Mouse (Mus musculus): ENCODE results near the gene Slc24a3. TPM values are rescaled to one million over a fixed set of nuclear protein-coding genes. Genes with fewer than 3 reads are reported as not detected.
A peak's percentile ranks its signal among the peaks of the same experiment; 100 is the strongest.

Gene Slc24a3
- polyA plus RNA-seq, 1 experiment from 2014 or later = 3.8 TPM

DNA sequence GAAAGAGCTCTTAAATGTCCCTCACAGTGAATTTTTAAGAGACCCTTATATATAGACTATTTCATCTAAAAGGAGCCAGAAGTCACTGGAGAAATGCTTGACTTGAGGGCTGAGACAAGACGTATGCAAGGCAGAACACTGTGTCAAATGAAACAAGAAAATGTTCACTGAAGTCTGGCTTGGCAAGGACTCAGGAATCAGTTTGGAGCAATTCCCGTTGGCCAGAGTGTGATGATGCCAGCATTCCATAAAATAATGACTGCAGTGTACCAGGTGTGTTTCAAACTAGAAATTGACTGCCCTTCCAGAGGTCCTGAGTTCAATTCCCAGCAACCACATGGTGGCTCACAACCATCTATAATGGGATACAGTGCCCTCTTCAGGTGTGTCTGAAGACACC, 196.1 kb downstream of the Slc24a3 start:
- WGBS = 63% methylated on average over 2 of the region's 2 CpGs
- no peaks in the 10 kb centered on the region for H3K36me3 ChIP-seq (ENCODE audit: control insufficient read depth, insufficient read depth, low read length)

DNA sequence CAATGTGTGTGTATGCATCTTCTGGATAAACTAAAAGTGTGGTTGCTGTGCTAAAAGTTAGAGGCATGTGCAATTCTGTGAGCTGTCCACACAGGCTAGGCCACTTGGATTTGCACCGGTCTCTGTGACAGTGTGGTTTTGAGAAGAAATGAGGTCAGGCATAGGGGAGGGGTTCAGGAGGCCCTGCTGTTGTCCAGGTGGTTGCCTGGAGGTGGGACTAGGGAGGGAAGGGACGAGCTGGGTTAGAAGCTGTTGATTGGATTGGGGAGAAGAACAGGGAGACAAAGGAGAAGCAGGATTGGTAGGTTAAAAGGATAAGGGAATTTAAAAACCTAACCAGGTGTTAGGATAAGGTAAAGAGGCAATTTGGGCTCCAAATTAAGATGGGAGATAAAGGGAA, 201.1 kb downstream of the Slc24a3 start:
- no peaks in the 10 kb centered on the region for H3K9me3 ChIP-seq (ENCODE audit: control insufficient read depth, low read length)
- H3K27ac ChIP-seq (replicated peaks in 1 of 2; ENCODE audit: control insufficient read depth in 1 of 2, insufficient read depth in 1 of 2, low read depth in 2 of 2, low read length in 2 of 2) = no peak overlapping the region
- no peaks in the 10 kb centered on the region for H3K4me1 ChIP-seq (ENCODE audit: control insufficient read depth in 2 of 2, insufficient read depth in 2 of 2, low read length in 2 of 2)
- H3K9ac ChIP-seq (ENCODE audit: low read length) = no peak overlapping the region
- no peaks in the 10 kb centered on the region for H3K36me3 ChIP-seq (ENCODE audit: control insufficient read depth, insufficient read depth, low read length)
- H3K4me3 ChIP-seq (ENCODE audit: control insufficient read depth in 1 of 2, insufficient read depth in 1 of 2, low read depth in 1 of 2, low read length in 2 of 2) = no peak overlapping the region
- WGBS = 54% methylated on average over 2 of the region's 2 CpGs
- no peak overlapping the region for H3K4me2 ChIP-seq (ENCODE audit: low read length)
- H3K27me3 ChIP-seq (ENCODE audit: control insufficient read depth, insufficient read depth, low read length) = no peaks in the 10 kb centered on the region
- no peak for ATAC-seq (ENCODE audit: insufficient number of reproducible peaks, insufficient read depth, low FRiP score, low read depth)

More for the DNA sequence above, 196.1 kb downstream of the Slc24a3 start:
- no peak overlapping the region for H3K9ac ChIP-seq (ENCODE audit: low read length)
- no peaks in the 10 kb centered on the region for H3K4me1 ChIP-seq (ENCODE audit: control insufficient read depth in 2 of 2, insufficient read depth in 2 of 2, low read length in 2 of 2)
- H3K4me3 ChIP-seq (ENCODE audit: control insufficient read depth in 1 of 2, insufficient read depth in 1 of 2, low read depth in 1 of 2, low read length in 2 of 2) = no peak overlapping the region
- H3K9me3 ChIP-seq (ENCODE audit: control insufficient read depth, low read length) = no peaks in the 10 kb centered on the region
- no peak overlapping the region for H3K4me2 ChIP-seq (ENCODE audit: low read length)
- no peaks in the 10 kb centered on the region for H3K27me3 ChIP-seq (ENCODE audit: control insufficient read depth, insufficient read depth, low read length)
- H3K27ac ChIP-seq (replicated peaks in 1 of 2; ENCODE audit: control insufficient read depth in 1 of 2, insufficient read depth in 1 of 2, low read depth in 2 of 2, low read length in 2 of 2) = no peak overlapping the region
- ATAC-seq (ENCODE audit: insufficient number of reproducible peaks, insufficient read depth, low FRiP score, low read depth) = no peak

GRCm38 (mm10) chr2:145370795-145371194, 203.2 kb downstream of the Slc24a3 start:
- Histone ChIP-seq H3K4me1 (ENCODE audit: control insufficient read depth in 2 of 2, insufficient read depth in 2 of 2, low read length in 2 of 2) (no peaks in the 10 kb centered on the region), H3K36me3 (ENCODE audit: control insufficient read depth, insufficient read depth, low read length) (no peaks in the 10 kb centered on the region), H3K9me3 (ENCODE audit: control insufficient read depth, low read length) (no peaks in the 10 kb centered on the region), H3K4me3 (ENCODE audit: control insufficient read depth in 1 of 2, insufficient read depth in 1 of 2, low read depth in 1 of 2, low read length in 2 of 2) (no peak overlapping the region), H3K9ac (ENCODE audit: low read length) (no peak overlapping the region), H3K27me3 (ENCODE audit: control insufficient read depth, insufficient read depth, low read length) (no peaks in the 10 kb centered on the region), H3K4me2 (ENCODE audit: low read length) (no peak overlapping the region), H3K27ac (replicated peaks in 1 of 2; ENCODE audit: control insufficient read depth in 1 of 2, insufficient read depth in 1 of 2, low read depth in 2 of 2, low read length in 2 of 2) (no peak overlapping the region)
- no peak for ATAC-seq (ENCODE audit: insufficient number of reproducible peaks, insufficient read depth, low FRiP score, low read depth)
- WGBS = 65% methylated on average over 4 of the region's 4 CpGs

DNA sequence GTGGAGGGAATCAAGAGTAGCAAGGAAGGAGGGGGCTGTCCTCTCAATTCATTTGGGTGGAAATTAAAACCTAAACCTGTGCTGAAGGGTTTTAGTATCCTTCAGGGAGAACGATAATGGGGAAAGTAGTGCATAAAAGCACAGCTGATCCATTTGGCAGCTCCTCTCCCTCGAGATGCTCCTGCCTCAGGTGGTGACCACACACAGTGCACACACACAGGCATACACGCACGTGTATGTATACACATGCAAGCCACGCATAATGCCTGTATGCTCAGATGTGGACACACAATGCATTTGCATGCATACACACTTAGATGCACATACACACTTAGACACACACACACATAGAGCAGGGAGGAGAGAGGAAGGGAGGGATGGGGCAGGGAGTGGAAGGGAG, 206.2 kb downstream of the Slc24a3 start:
- Histone ChIP-seq H3K9me3 (ENCODE audit: control insufficient read depth, low read length) (no peaks in the 10 kb centered on the region), H3K27me3 (ENCODE audit: control insufficient read depth, insufficient read depth, low read length) (no peaks in the 10 kb centered on the region), H3K4me2 (ENCODE audit: low read length) (no peak overlapping the region), H3K4me3 (ENCODE audit: control insufficient read depth in 1 of 2, insufficient read depth in 1 of 2, low read depth in 1 of 2, low read length in 2 of 2) (no peak overlapping the region), H3K4me1 (ENCODE audit: control insufficient read depth in 2 of 2, insufficient read depth in 2 of 2, low read length in 2 of 2) (no peaks in the 10 kb centered on the region), H3K27ac (replicated peaks in 1 of 2; ENCODE audit: control insufficient read depth in 1 of 2, insufficient read depth in 1 of 2, low read depth in 2 of 2, low read length in 2 of 2) (no peak overlapping the region), H3K9ac (ENCODE audit: low read length) (no peak overlapping the region), H3K36me3 (ENCODE audit: control insufficient read depth, insufficient read depth, low read length) (no peaks in the 10 kb centered on the region)
- no peak for ATAC-seq (ENCODE audit: insufficient number of reproducible peaks, insufficient read depth, low FRiP score, low read depth)
- 85% methylated on average over 5 of the region's 5 CpGs for WGBS

GRCm38 (mm10) chr2:145382908-145383770, 215.6 kb downstream of the Slc24a3 start:
- no peak for ATAC-seq (ENCODE audit: insufficient number of reproducible peaks, insufficient read depth, low FRiP score, low read depth)
- H3K4me3 ChIP-seq (ENCODE audit: control insufficient read depth in 1 of 2, insufficient read depth in 1 of 2, low read depth in 1 of 2, low read length in 2 of 2) = no peak overlapping the region

DNA sequence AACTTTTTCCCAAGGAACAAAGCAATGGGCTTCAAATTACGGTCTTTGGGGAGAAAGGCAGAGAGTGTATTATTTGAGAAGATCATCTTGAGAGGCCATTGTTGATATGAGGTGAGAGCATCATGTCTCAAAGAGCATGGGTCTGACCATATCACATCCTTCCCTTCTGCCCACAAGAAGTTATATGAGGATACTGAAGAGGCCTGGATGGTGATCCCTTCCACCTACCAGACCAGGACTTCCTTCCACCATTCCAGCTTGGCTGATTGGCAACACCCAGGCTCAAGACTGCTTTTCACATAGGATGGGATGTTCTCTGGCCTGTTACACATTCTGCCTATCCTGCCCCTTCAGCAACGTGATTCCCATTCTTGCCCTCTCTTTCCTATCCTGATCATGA, 216.7 kb downstream of the Slc24a3 start:
- H3K4me2 ChIP-seq (ENCODE audit: low read length) = no peak overlapping the region
- H3K27me3 ChIP-seq (ENCODE audit: control insufficient read depth, insufficient read depth, low read length) = no peaks in the 10 kb centered on the region
- H3K4me1 ChIP-seq (ENCODE audit: control insufficient read depth in 2 of 2, insufficient read depth in 2 of 2, low read length in 2 of 2) = peaks cover 6 to 27% of the 10 kb centered on the region in 2 experiments
- WGBS = 92% methylated on average over 2 of the region's 2 CpGs
- no peak overlapping the region for H3K4me3 ChIP-seq (ENCODE audit: control insufficient read depth in 1 of 2, insufficient read depth in 1 of 2, low read depth in 1 of 2, low read length in 2 of 2)
- no peak overlapping the region for H3K9ac ChIP-seq (ENCODE audit: low read length)
- H3K36me3 ChIP-seq (ENCODE audit: control insufficient read depth, insufficient read depth, low read length) = no peaks in the 10 kb centered on the region
- no peak for ATAC-seq (ENCODE audit: insufficient number of reproducible peaks, insufficient read depth, low FRiP score, low read depth)
- H3K27ac ChIP-seq (replicated peaks in 1 of 2; ENCODE audit: control insufficient read depth in 1 of 2, insufficient read depth in 1 of 2, low read depth in 2 of 2, low read length in 2 of 2) = peak overlapping the region in 1 of 2 experiments; percentile 75; a peak in 2 of 4 replicates
- no peaks in the 10 kb centered on the region for H3K9me3 ChIP-seq (ENCODE audit: control insufficient read depth, low read length)

More at GRCm38 (mm10) chr2:145382908-145383770, 215.6 kb downstream of the Slc24a3 start:
- no peaks in the 10 kb centered on the region for H3K9me3 ChIP-seq (ENCODE audit: control insufficient read depth, low read length)
- H3K27me3 ChIP-seq (ENCODE audit: control insufficient read depth, insufficient read depth, low read length) = no peaks in the 10 kb centered on the region
- peaks cover 6 to 27% of the 10 kb centered on the region in 2 experiments for H3K4me1 ChIP-seq (ENCODE audit: control insufficient read depth in 2 of 2, insufficient read depth in 2 of 2, low read length in 2 of 2)
- WGBS = 86% methylated on average over 13 of the region's 13 CpGs
- no peak overlapping the region for H3K9ac ChIP-seq (ENCODE audit: low read length)
- H3K36me3 ChIP-seq (ENCODE audit: control insufficient read depth, insufficient read depth, low read length) = no peaks in the 10 kb centered on the region
- H3K4me2 ChIP-seq (ENCODE audit: low read length) = no peak overlapping the region
- H3K27ac ChIP-seq (replicated peaks in 1 of 2; ENCODE audit: control insufficient read depth in 1 of 2, insufficient read depth in 1 of 2, low read depth in 2 of 2, low read length in 2 of 2) = no peak overlapping the region

- Histone ChIP-seq H3K9me3 (ENCODE audit: control insufficient read depth, low read length) (no peaks in the 10 kb centered on the region), H3K4me3 (ENCODE audit: control insufficient read depth in 1 of 2, insufficient read depth in 1 of 2, low read depth in 1 of 2, low read length in 2 of 2) (no peak overlapping the region), H3K27me3 (ENCODE audit: control insufficient read depth, insufficient read depth, low read length) (no peaks in the 10 kb centered on the region), H3K4me2 (ENCODE audit: low read length) (no peak overlapping the region), H3K9ac (ENCODE audit: low read length) (no peak overlapping the region), H3K27ac (replicated peaks in 1 of 2; ENCODE audit: control insufficient read depth in 1 of 2, insufficient read depth in 1 of 2, low read depth in 2 of 2, low read length in 2 of 2) (peak overlapping the region; percentile 75 to 82), H3K4me1 (ENCODE audit: control insufficient read depth in 2 of 2, insufficient read depth in 2 of 2, low read length in 2 of 2) (peaks cover 6 to 27% of the 10 kb centered on the region in 2 experiments), H3K36me3 (ENCODE audit: control insufficient read depth, insufficient read depth, low read length) (no peaks in the 10 kb centered on the region)
- ATAC-seq (ENCODE audit: insufficient number of reproducible peaks, insufficient read depth, low FRiP score, low read depth) = no peak
- WGBS = 30% methylated on average over 3 of the region's 3 CpGs
These were observed 217.7 kb downstream of the Slc24a3 start for GRCm38 (mm10) chr2:145385220-145385619.

Data from heart, embryonic 14.5 days (tissue).